Mouse (Mus musculus): ENCODE measurements at regions not wholly inside any gene's neighbourhood (a gene's known extent, or its start where the extent isn't known, plus 50 kb on each side); places are given as distances from the start of the nearest gene placed in this dataset.
"Not testable (repeated sequence)": the region's sequence is repeated elsewhere in the genome, so short reads cannot be mapped to it uniquely, and the experiment has no call there.

- TF ChIP-seq CTCF (IDR thresholded peaks at IDR 0.05), result no peak
Measured at GRCm38 (mm10) chr15:43695451-43695850, 3561.3 kb downstream of the 9330182O14Rik start.

GRCm38 (mm10) chr15:43717035-43717434 lies 3582.9 kb downstream of the 9330182O14Rik start:
- TF ChIP-seq CTCF (IDR thresholded peaks at IDR 0.05), result no peak
- no peak overlapping the region for H3K27ac ChIP-seq

More at GRCm38 (mm10) chr15:43695451-43695850, 3561.3 kb downstream of the 9330182O14Rik start:
- H3K27ac ChIP-seq, result no peak overlapping the region
- DNase-seq, result no peak
- H3K4me3 ChIP-seq, result no peak overlapping the region
- intact Hi-C loops (cut with DNase I), result no loop called here

GRCm38 (mm10) chr15:43717559-43717958 lies 3583.4 kb downstream of the 9330182O14Rik start:
- intact Hi-C loops (cut with DNase I), result no loop called here
- Histone ChIP-seq H3K27ac (no peak overlapping the region), H3K4me3 (no peak overlapping the region)
- no peak for DNase-seq
- no peak for TF ChIP-seq CTCF (IDR thresholded peaks at IDR 0.05)

More at GRCm38 (mm10) chr15:43717035-43717434, 3582.9 kb downstream of the 9330182O14Rik start:
- DNase-seq, result no peak
- intact Hi-C loops (cut with DNase I), result no loop called here
- no peak overlapping the region for H3K4me3 ChIP-seq

DNA sequence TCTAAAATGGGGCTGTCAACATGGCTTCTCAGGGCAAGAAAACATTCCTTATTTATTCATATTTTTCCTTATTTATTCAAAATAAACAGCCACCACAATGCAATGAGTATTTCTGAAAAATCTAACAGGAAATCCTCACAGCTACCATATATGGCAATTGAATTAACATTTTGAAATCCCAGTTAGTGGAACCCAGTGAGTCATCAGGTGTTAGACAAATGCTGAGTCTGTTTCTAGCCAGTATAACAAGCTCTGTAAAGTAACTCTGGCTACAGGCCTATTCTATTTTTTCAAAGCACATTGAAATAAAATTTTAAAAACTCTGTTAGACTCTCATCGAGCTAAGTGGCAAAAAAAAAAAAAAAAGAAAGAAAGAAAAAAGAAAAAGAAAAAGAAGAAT lies 3586.8 kb downstream of the 9330182O14Rik start:
- intact Hi-C loops (cut with DNase I), result no loop called here
- Histone ChIP-seq H3K27ac (no peak overlapping the region), H3K4me3 (no peak overlapping the region)
- TF ChIP-seq CTCF (IDR thresholded peaks at IDR 0.05), result no peak
- no peak for DNase-seq

DNA sequence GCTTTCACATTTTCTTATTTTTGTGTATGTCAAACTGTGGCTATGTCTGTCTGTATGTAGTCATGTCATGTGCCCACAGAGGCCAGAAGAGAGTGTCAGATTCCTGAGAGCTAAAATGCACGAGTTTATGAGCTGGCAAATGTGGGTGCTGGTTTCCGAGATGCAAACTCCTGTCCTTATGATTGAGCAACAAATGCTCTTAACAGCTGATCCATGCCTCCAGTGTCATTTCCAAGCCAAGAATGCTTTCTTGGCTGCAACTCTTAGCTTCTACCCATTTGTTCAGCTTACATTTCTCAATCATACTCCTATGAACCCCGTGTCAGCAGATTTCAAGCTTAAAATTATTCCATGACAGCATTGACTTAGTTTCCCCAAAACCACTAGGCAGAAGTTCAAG lies 3601.5 kb downstream of the 9330182O14Rik start:
- no peak for DNase-seq
- intact Hi-C loops (cut with DNase I), result no loop called here
- no peak overlapping the region for H3K4me3 ChIP-seq
- no peak overlapping the region for H3K27ac ChIP-seq
- TF ChIP-seq CTCF (IDR thresholded peaks at IDR 0.05), result no peak

GRCm38 (mm10) chr15:43758256-43758655 lies 3624.1 kb downstream of the 9330182O14Rik start:
- peak; percentile 47 for TF ChIP-seq CTCF (IDR thresholded peaks at IDR 0.05)
- H3K27ac ChIP-seq, result no peak overlapping the region
- H3K4me3 ChIP-seq, result no peak overlapping the region
- intact Hi-C loops (cut with DNase I), result no loop called here
- no peak for DNase-seq

DNA sequence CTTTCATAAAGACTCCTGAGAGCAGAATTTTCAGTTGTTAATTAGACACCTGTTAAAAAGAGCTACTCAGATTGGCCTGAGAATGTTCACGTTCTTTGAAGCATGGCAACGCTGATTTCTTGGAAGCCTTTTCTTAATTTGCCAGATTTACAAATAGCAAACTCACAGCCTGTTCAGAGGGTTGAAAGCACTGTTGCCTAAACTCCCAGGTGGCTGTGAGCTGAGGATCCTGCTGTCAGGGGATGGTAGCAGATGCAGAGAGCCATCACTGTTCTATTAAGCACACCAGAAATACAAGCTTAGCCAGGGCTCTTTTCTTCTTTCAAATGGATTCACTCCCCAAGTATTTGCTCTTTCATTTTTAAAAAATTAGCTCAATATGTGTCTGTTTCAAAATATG lies 3630.4 kb downstream of the 9330182O14Rik start:
- no peak for TF ChIP-seq CTCF (IDR thresholded peaks at IDR 0.05)
- Histone ChIP-seq H3K4me3 (no peak overlapping the region), H3K27ac (no peak overlapping the region)
- no peak for DNase-seq
- intact Hi-C loops (cut with DNase I), result no loop called here

DNA sequence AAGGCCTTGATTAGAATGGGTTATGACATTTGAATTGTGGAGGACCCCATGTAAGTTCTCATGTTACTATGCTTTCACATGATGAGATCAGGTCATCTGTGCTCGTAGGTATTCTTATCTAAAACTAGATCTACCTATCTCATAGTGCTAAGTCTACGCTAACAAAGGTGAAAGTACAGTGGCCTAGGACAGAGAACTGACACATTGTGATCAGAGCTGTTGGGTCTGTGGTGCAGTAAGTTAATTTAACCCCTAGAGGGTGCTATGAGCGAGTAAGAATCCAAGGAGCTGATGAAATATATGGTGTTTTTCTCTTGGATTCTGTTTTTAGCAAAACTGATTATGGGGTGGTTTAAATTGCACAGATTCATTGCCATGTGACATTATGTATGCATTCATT lies 3638.6 kb downstream of the 9330182O14Rik start:
- peak; percentile 42; the same call in 1 of the 2 replicates for TF ChIP-seq CTCF (IDR thresholded peaks at IDR 0.05)
- no peak overlapping the region for H3K27ac ChIP-seq
- DNase-seq, result no peak
- H3K4me3 ChIP-seq, result no peak overlapping the region
- intact Hi-C loops (cut with DNase I), result no loop called here

GRCm38 (mm10) chr15:43782126-43782632 lies 3648.0 kb downstream of the 9330182O14Rik start:
- DNase-seq; intact Hi-C loops (cut with DNase I); H3K27ac ChIP-seq; H3K4me3 ChIP-seq: not testable (repeated sequence)

DNA sequence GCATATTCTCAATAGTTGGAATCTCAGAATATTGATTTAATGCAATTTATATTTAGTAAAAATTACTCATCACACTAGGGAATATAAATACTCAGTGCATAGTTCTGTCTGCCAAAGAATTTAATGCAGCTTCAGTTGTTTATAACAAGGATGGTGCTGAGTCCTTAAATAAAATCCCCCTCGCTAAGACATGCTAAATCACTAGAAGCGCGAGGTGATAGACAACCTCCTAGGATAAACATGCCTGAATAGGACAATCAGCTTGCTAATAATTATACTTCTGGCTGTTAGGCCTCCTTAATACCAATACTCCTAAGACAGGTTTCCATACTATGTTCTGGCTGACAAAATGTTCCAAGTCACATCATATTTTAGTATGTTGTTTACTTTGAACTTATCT lies 3650.0 kb downstream of the 9330182O14Rik start:
- no peak overlapping the region for H3K27ac ChIP-seq
- intact Hi-C loops (cut with DNase I), result no loop called here
- H3K4me3 ChIP-seq, result no peak overlapping the region
- no peak for DNase-seq
- TF ChIP-seq CTCF (IDR thresholded peaks at IDR 0.05), result no peak

- Histone ChIP-seq H3K4me3 (no peak overlapping the region), H3K27ac (no peak overlapping the region)
- intact Hi-C loops (cut with DNase I), result no loop called here
- TF ChIP-seq CTCF (IDR thresholded peaks at IDR 0.05), result no peak
- no peak for DNase-seq
Measured at GRCm38 (mm10) chr15:43803342-43803741, 3669.2 kb downstream of the 9330182O14Rik start.
